Mouse (Mus musculus): Measurements from ENCODE around the gene Tmbim1. TPM values are rescaled to one million over a fixed set of nuclear protein-coding genes. Genes with fewer than 3 reads are reported as not detected.
"Not testable (repeated sequence)": the region's sequence is repeated elsewhere in the genome, so short reads cannot be mapped to it uniquely, and the experiment has no call there.

The Tmbim1 gene
- total and polyA plus RNA-seq, 2 experiments from 2014 or later = 10.5 to 20.7 TPM

DNA sequence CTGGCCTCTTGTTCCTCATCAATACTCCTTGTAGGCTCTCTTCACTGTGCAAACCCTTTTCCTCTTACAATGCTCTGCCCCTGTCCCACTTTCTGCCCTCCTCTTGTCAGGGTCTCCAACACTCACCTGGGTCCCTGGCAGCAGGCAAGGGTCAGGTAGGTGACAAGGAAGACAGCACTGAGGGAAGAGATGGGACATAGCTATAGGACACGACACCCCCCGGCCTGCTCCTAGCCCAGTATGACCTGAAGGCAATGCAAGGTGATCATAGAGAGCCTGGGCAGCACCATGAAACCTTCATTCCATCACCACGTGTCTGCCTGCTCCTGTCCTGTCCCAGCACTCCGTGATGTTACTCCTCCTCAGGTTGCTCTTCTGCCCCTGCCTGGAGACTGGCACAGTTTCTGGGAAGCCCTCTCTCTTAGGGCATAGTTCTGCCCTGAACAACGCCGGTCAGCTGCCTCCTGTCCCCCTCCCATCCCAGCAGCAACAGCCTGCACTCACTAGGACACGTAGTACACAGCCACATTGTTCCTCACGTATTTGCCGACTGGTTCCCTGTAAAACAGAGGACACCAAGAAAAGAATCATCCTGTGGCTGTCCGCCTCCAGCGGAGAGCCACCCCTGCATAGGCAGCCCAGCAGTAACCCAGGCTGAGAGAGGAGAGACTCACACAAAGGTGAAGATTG lies 12.9 kb downstream of the Tmbim1 start:
- Histone ChIP-seq H3K27ac (ENCODE audit: low read depth, low read length) (no peak overlapping the region), H3K9ac (replicated peaks; ENCODE audit: low read length, poor library complexity, severe bottlenecking) (no peak overlapping the region)
- ATAC-seq (ENCODE audit: low FRiP score) = no peak

GRCm38 (mm10) chr1:74290141-74290540 lies 15.3 kb downstream of the Tmbim1 start:
- Histone ChIP-seq H3K9ac (replicated peaks; ENCODE audit: low read length, poor library complexity, severe bottlenecking) (no peak overlapping the region), H3K4me1 (ENCODE audit: insufficient read depth, low read length) (peaks cover 5% of the 10 kb centered on the region; the same call in 1 of the 2 replicates), H3K4me2 (ENCODE audit: low read depth, low read length, poor library complexity, severe bottlenecking) (no peak overlapping the region), H3K4me3 (ENCODE audit: low read depth, low read length) (no peak overlapping the region), H3K27me3 (ENCODE audit: insufficient read depth, low read length) (no peaks in the 10 kb centered on the region), H3K36me3 (ENCODE audit: insufficient read depth, low read length) (peaks cover 29% of the 10 kb centered on the region), H3K27ac (ENCODE audit: low read depth, low read length) (no peak overlapping the region), H3K9me3 (ENCODE audit: low read length) (no peaks in the 10 kb centered on the region)
- ATAC-seq (ENCODE audit: low FRiP score) (no peak), DNase-seq (ENCODE audit: low spot score) (peak; percentile 42)
- 93% methylated on average over 5 of the region's 5 CpGs for WGBS
- no peak for TF ChIP-seq CTCF (IDR thresholded peaks at IDR 0.05)

More for the DNA sequence above, 12.9 kb downstream of the Tmbim1 start:
- H3K4me2 ChIP-seq (ENCODE audit: low read depth, low read length, poor library complexity, severe bottlenecking) = no peak overlapping the region
- H3K27me3 ChIP-seq (ENCODE audit: insufficient read depth, low read length) = no peaks in the 10 kb centered on the region
- no peak for DNase-seq (ENCODE audit: low spot score)
- 85% methylated on average over 11 of the region's 11 CpGs for WGBS
- H3K4me3 ChIP-seq (ENCODE audit: low read depth, low read length) = no peak overlapping the region
- no peaks in the 10 kb centered on the region for H3K9me3 ChIP-seq (ENCODE audit: low read length)
- 0 out of 2 replicates have a peak, but pooled peaks cover 9% of the 10 kb centered on the region for H3K4me1 ChIP-seq (ENCODE audit: insufficient read depth, low read length)
- TF ChIP-seq CTCF (IDR thresholded peaks at IDR 0.05) = no peak
- peaks cover 35% of the 10 kb centered on the region for H3K36me3 ChIP-seq (ENCODE audit: insufficient read depth, low read length)

GRCm38 (mm10) chr1:74289740-74290139 lies 15.7 kb downstream of the Tmbim1 start:
- ATAC-seq (ENCODE audit: low FRiP score) (no peak), DNase-seq (ENCODE audit: low spot score) (no peak)
- no peaks in the 10 kb centered on the region for H3K9me3 ChIP-seq (ENCODE audit: low read length)
- no peak overlapping the region for H3K4me3 ChIP-seq (ENCODE audit: low read depth, low read length)
- no peak for TF ChIP-seq CTCF (IDR thresholded peaks at IDR 0.05)
- H3K4me1 ChIP-seq (ENCODE audit: insufficient read depth, low read length) = peaks cover 4% of the 10 kb centered on the region; the same call in 1 of the 2 replicates
- H3K27me3 ChIP-seq (ENCODE audit: insufficient read depth, low read length) = no peaks in the 10 kb centered on the region
- WGBS = 85% methylated on average over 2 of the region's 2 CpGs
- peaks cover 27% of the 10 kb centered on the region for H3K36me3 ChIP-seq (ENCODE audit: insufficient read depth, low read length)
- no peak overlapping the region for H3K27ac ChIP-seq (ENCODE audit: low read depth, low read length)
- no peak overlapping the region for H3K4me2 ChIP-seq (ENCODE audit: low read depth, low read length, poor library complexity, severe bottlenecking)
- H3K9ac ChIP-seq (replicated peaks; ENCODE audit: low read length, poor library complexity, severe bottlenecking) = no peak overlapping the region

- no peak overlapping the region for H3K4me3 ChIP-seq (ENCODE audit: low read depth, low read length)
- DNase-seq (ENCODE audit: low spot score) (no peak), ATAC-seq (ENCODE audit: low FRiP score) (no peak)
- no peak for TF ChIP-seq CTCF (IDR thresholded peaks at IDR 0.05)
- H3K4me1 ChIP-seq (ENCODE audit: insufficient read depth, low read length) = peaks cover 4% of the 10 kb centered on the region; the same call in 1 of the 2 replicates
- WGBS = 92% methylated on average over 9 of the region's 9 CpGs
- no peak overlapping the region for H3K9ac ChIP-seq (replicated peaks; ENCODE audit: low read length, poor library complexity, severe bottlenecking)
- no peak overlapping the region for H3K4me2 ChIP-seq (ENCODE audit: low read depth, low read length, poor library complexity, severe bottlenecking)
- no peak overlapping the region for H3K27ac ChIP-seq (ENCODE audit: low read depth, low read length)
- peaks cover 27% of the 10 kb centered on the region for H3K36me3 ChIP-seq (ENCODE audit: insufficient read depth, low read length)
- no peaks in the 10 kb centered on the region for H3K9me3 ChIP-seq (ENCODE audit: low read length)
- no peaks in the 10 kb centered on the region for H3K27me3 ChIP-seq (ENCODE audit: insufficient read depth, low read length)
Measured at GRCm38 (mm10) chr1:74289248-74289647, 16.2 kb downstream of the Tmbim1 start.

DNA sequence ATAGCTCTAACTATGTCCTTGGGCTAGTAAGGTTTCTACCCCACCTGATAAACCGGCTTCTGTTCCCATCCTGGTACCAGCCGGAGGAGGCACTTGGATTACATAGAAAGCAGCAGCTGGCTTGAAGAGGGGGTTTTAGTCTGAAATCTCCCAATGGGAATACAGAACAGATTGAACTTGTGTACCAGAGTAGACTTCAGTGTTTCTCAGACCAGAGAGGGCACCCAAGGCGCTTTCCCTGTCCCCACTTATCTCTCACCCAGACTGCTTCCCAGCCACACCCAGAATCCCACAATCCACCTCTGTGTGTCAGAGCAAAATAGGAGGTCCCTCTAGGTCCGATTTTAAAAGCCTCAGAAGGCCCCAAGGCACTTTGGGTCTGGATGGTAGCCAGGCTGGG lies 17.1 kb downstream of the Tmbim1 start:
- peak overlapping the region; percentile 19; the same call in 1 of the 2 replicates for H3K9ac ChIP-seq (replicated peaks; ENCODE audit: low read length, poor library complexity, severe bottlenecking)
- H3K36me3 ChIP-seq (ENCODE audit: insufficient read depth, low read length) = peaks cover 24% of the 10 kb centered on the region
- H3K27me3 ChIP-seq (ENCODE audit: insufficient read depth, low read length) = no peaks in the 10 kb centered on the region
- H3K4me1 ChIP-seq (ENCODE audit: insufficient read depth, low read length) = peaks cover 4% of the 10 kb centered on the region; the same call in 1 of the 2 replicates
- no peak overlapping the region for H3K4me3 ChIP-seq (ENCODE audit: low read depth, low read length)
- H3K9me3 ChIP-seq (ENCODE audit: low read length) = no peaks in the 10 kb centered on the region
- DNase-seq (ENCODE audit: low spot score) (no peak), ATAC-seq (ENCODE audit: low FRiP score) (no peak)
- no peak overlapping the region for H3K4me2 ChIP-seq (ENCODE audit: low read depth, low read length, poor library complexity, severe bottlenecking)
- WGBS = 82% methylated on average over 4 of the region's 4 CpGs
- no peak overlapping the region for H3K27ac ChIP-seq (ENCODE audit: low read depth, low read length)
- TF ChIP-seq CTCF (IDR thresholded peaks at IDR 0.05) = no peak

GRCm38 (mm10) chr1:74286869-74287607 lies 18.4 kb downstream of the Tmbim1 start:
- H3K9me3 ChIP-seq (ENCODE audit: low read length); H3K27me3 ChIP-seq (ENCODE audit: insufficient read depth, low read length); H3K4me1 ChIP-seq (ENCODE audit: insufficient read depth, low read length); H3K4me3 ChIP-seq (ENCODE audit: low read depth, low read length); H3K27ac ChIP-seq (ENCODE audit: low read depth, low read length); H3K4me2 ChIP-seq (ENCODE audit: low read depth, low read length, poor library complexity, severe bottlenecking); ATAC-seq (ENCODE audit: low FRiP score); H3K9ac ChIP-seq (replicated peaks; ENCODE audit: low read length, poor library complexity, severe bottlenecking): not testable (repeated sequence)
- DNase-seq (ENCODE audit: low spot score) = peak; percentile 28
- WGBS = 60% methylated on average over 15 of the region's 17 CpGs
- peaks cover 28% of the 10 kb centered on the region for H3K36me3 ChIP-seq (ENCODE audit: insufficient read depth, low read length)
- TF ChIP-seq CTCF (IDR thresholded peaks at IDR 0.05) = peak; percentile 65
